Mouse (Mus musculus) liver, embryonic 14.5 days (tissue): ENCODE data around the gene Dip2c.

ENCODE experiments used
- CTCF ChIP-seq: IDR thresholded peaks from 2 replicates; pipeline ENCODE4 v1.5.1; 2016; ENCODE audit warnings: antibody characterized with exemption, low read depth, control low read depth
- EP300 ChIP-seq: IDR thresholded peaks from 2 replicates; pipeline ENCODE4 v1.6.1; 2016; ENCODE audit warnings: antibody characterized with exemption, low read depth

DNA sequence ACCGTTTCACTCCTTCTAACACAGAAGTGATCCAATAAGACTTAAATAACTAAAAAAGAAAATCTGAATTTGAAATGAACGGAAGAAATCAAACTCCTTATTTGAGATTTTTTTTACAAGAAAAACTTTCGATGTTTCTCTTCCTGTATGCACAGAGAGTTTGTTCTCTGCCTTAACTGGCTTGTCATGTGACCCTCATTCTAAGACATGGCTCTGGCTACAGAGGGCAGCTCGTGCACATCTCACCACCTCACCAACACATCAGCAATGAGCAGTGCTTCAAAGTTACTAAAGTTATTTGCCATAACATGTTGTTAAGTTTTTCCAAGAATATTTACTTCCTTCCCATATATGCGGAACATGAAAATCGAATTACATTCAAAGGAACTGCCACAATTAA, 418.3 kb downstream of the Dip2c start:
- TF ChIP-seq CTCF, result no peak
- TF ChIP-seq EP300, result no peak
